Mouse (Mus musculus): ENCODE measurements at regions not wholly inside any gene's neighbourhood (a gene's known extent, or its start where the extent isn't known, plus 50 kb on each side); places are given as distances from the start of the nearest gene placed in this dataset.
"Not testable (repeated sequence)": the region's sequence is repeated elsewhere in the genome, so short reads cannot be mapped to it uniquely, and the experiment has no call there.

DNA sequence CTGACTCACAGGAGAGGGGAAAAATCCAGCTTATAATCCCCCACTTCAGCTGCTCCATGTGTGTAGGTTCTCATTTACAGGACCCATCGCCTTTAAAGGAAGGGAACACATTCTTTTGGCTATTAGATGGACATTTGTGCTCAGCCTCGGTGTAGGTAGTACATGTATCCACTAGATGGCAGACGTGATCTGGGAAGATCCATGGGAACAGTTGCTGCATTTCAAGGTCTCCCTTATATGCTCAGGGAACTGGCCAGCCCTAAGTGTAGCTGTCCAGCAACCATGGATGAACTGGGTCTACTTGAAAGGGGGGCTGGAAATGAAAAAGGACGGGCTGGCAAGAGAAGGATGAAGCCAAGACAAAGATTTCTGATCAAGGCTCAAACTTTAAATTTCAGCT, 124.0 kb downstream of the Akain1 start:
- 26% methylated on average over 4 of the region's 4 CpGs for WGBS
- Histone ChIP-seq H3K36me3 (replicated peaks) (no peaks in the 10 kb centered on the region), H3K27ac (no peak overlapping the region), H3K27me3 (ENCODE audit: poor library complexity, severe bottlenecking) (no peaks in the 10 kb centered on the region), H3K4me3 (no peak overlapping the region), H3K4me1 (no peaks in the 10 kb centered on the region), H3K9me3 (no peaks in the 10 kb centered on the region)
- peak; percentile 27 for DNase-seq (ENCODE audit: extremely low spot score, low spot score)

DNA sequence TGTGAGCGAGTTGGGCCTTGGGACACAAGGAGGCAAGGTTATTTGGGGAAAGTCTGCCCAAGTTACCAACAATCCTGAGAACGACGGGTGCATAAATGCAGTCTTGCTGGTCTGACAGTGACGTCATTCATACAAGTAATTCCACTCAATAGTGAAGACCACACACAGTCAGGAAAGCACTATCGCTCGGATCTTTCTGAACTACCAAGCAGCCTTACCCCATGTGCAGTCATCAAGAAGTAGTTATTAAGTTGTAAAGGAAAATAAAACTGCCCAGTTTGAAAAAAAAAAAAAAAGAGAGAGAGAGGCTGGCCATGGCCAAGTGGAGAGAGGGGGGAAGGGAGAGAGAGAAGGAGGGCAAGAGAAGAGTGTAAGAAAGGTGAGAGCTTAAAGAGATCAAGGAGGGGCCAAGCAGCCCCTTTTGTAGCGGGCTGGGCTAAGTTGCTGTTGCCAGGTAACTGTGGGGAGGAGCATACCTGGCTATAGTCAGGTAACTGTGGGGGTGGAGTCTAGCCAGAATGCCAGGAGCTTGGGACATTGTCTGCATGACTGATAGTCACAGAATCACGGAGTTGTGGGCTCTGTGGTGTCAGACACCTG, 132.0 kb downstream of the Akain1 start:
- not testable (repeated sequence) for H3K27ac ChIP-seq; H3K4me1 ChIP-seq; DNase-seq (ENCODE audit: extremely low spot score, low spot score); H3K27me3 ChIP-seq (ENCODE audit: poor library complexity, severe bottlenecking); H3K4me3 ChIP-seq; H3K36me3 ChIP-seq (replicated peaks); H3K9me3 ChIP-seq
- 69% methylated on average over 8 of the region's 8 CpGs for WGBS

- Histone ChIP-seq H3K4me3 (no peak overlapping the region), H3K4me1 (no peaks in the 10 kb centered on the region), H3K27ac (no peak overlapping the region), H3K36me3 (replicated peaks) (no peaks in the 10 kb centered on the region), H3K9me3 (no peaks in the 10 kb centered on the region), H3K27me3 (ENCODE audit: poor library complexity, severe bottlenecking) (no peaks in the 10 kb centered on the region)
- DNase-seq (ENCODE audit: extremely low spot score, low spot score) = no peak
- 79% methylated on average over 4 of the region's 4 CpGs for WGBS
Measured at GRCm38 (mm10) chr17:69590553-69590952, 151.4 kb downstream of the Akain1 start.

GRCm38 (mm10) chr17:69597773-69598295, 158.7 kb downstream of the Akain1 start:
- no peak overlapping the region for H3K4me3 ChIP-seq
- DNase-seq (ENCODE audit: extremely low spot score, low spot score) = no peak
- no peaks in the 10 kb centered on the region for H3K4me1 ChIP-seq
- H3K27me3 ChIP-seq (ENCODE audit: poor library complexity, severe bottlenecking) = no peaks in the 10 kb centered on the region
- 89% methylated on average over 3 of the region's 3 CpGs for whole genome bisulfite sequencing
- H3K9me3 ChIP-seq = no peaks in the 10 kb centered on the region
- H3K36me3 ChIP-seq (replicated peaks) = no peaks in the 10 kb centered on the region
- no peak overlapping the region for H3K27ac ChIP-seq

DNA sequence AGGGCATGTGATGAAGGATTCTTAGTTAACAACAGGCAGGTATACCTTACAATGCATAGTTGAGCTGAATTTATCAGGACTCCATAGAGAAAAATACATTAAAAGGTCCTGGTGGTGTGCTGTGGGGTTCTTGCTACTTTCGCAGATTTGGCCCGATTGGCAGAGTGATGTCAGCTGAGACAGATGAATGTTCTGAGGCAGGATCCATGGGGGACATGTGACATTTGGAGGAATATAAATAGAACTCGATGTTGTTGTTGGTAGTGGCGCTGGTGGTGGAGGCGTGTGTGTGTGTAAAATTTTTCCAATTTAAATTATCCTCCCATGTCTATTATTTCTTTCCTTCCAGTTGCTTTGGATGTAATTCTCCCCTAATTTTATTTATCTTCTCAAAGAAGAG, 159.3 kb downstream of the Akain1 start:
- H3K27ac ChIP-seq = no peak overlapping the region
- no peaks in the 10 kb centered on the region for H3K27me3 ChIP-seq (ENCODE audit: poor library complexity, severe bottlenecking)
- no peaks in the 10 kb centered on the region for H3K9me3 ChIP-seq
- no peak overlapping the region for H3K4me3 ChIP-seq
- no peaks in the 10 kb centered on the region for H3K4me1 ChIP-seq
- H3K36me3 ChIP-seq (replicated peaks) = no peaks in the 10 kb centered on the region
- no peak for DNase-seq (ENCODE audit: extremely low spot score, low spot score)
- WGBS = 96% methylated on average over 5 of the region's 5 CpGs

DNA sequence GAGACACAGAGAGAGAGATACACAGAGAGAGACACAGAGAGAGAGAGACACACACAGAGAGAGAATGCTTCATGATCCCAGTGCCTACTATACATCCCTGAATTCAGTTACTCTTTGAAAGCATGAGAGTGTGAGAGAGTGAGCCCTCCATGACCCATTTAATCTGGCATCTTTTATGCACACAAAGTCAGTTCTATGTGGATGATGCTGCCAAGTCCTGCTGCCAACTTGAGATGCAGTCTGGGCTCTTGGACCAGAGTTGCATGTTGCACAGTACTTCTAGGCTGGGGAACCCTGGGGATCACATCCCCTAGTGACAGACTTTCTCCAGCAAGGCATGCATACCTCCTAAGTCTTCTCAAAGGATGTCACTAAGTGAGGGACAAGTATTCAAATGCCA, 164.5 kb downstream of the Akain1 start:
- DNase-seq (ENCODE audit: extremely low spot score, low spot score) = no peak
- no peaks in the 10 kb centered on the region for H3K4me1 ChIP-seq

DNA sequence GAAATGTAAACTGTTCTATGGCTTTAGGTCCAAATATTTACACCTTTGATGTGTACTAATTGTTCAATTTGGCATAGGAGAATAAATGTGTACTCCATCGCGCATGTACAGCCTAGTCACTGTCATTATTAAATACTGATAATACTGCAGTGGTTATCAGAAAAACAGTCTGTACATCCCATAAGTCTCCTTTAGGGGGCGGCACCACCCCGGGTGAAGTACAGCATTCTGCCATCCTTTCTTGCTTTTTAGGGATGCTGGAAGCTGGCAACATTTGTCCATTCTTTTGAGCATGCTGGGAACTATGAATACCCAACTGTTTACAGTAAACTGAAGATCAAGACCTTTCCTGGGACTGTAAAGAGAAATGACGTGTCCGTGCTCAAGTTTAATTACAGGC, 165.6 kb downstream of the Akain1 start:
- H3K36me3 ChIP-seq (replicated peaks) = no peaks in the 10 kb centered on the region
- no peaks in the 10 kb centered on the region for H3K27me3 ChIP-seq (ENCODE audit: poor library complexity, severe bottlenecking)
- 72% methylated on average over 6 of the region's 6 CpGs for WGBS
- no peak overlapping the region for H3K4me3 ChIP-seq
- no peak overlapping the region for H3K27ac ChIP-seq
- no peaks in the 10 kb centered on the region for H3K4me1 ChIP-seq
- DNase-seq (ENCODE audit: extremely low spot score, low spot score) = no peak
- no peaks in the 10 kb centered on the region for H3K9me3 ChIP-seq

More for the DNA sequence above, 164.5 kb downstream of the Akain1 start:
- Histone ChIP-seq H3K9me3 (no peaks in the 10 kb centered on the region), H3K27me3 (ENCODE audit: poor library complexity, severe bottlenecking) (no peaks in the 10 kb centered on the region), H3K36me3 (replicated peaks) (no peaks in the 10 kb centered on the region), H3K27ac (no peak overlapping the region), H3K4me3 (no peak overlapping the region)

- H3K36me3 ChIP-seq (replicated peaks) = no peaks in the 10 kb centered on the region
- no peaks in the 10 kb centered on the region for H3K27me3 ChIP-seq (ENCODE audit: poor library complexity, severe bottlenecking)
- H3K27ac ChIP-seq = no peak overlapping the region
- no peak for DNase-seq (ENCODE audit: extremely low spot score, low spot score)
- H3K4me1 ChIP-seq = no peaks in the 10 kb centered on the region
- H3K4me3 ChIP-seq = no peak overlapping the region
- 90% methylated on average over 9 of the region's 9 CpGs for WGBS
- no peaks in the 10 kb centered on the region for H3K9me3 ChIP-seq
Measured at GRCm38 (mm10) chr17:69605458-69605857, 166.3 kb downstream of the Akain1 start.

GRCm38 (mm10) chr17:69631411-69631810, 192.3 kb downstream of the Akain1 start:
- no peak overlapping the region for H3K27ac ChIP-seq
- WGBS = 74% methylated on average over 3 of the region's 3 CpGs
- no peaks in the 10 kb centered on the region for H3K9me3 ChIP-seq
- no peak for DNase-seq (ENCODE audit: extremely low spot score, low spot score)
- H3K27me3 ChIP-seq (ENCODE audit: poor library complexity, severe bottlenecking) = peaks cover 18% of the 10 kb centered on the region; the same call in 1 of the 2 replicates
- no peaks in the 10 kb centered on the region for H3K4me1 ChIP-seq
- H3K36me3 ChIP-seq (replicated peaks) = no peaks in the 10 kb centered on the region
- no peak overlapping the region for H3K4me3 ChIP-seq

DNA sequence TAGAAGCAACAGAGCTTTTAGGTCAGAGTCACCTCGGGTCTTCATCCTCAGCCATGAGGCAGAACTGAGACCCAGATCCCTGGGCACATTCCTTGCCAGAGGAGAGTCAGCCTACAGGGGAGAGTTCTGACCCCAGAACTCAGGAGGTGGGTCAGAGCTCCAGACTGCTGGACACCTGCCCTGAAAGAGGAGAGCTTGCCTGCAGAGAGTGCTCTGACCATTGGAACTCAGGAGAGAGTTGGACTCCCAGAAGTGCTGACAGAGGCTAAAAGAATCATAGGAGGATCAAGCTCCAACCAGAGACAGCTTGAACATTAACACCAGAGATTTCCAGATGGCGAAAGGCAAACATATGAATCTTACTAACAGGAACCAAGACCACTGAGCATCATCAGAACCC, 211.4 kb downstream of the Akain1 start:
- not testable (repeated sequence) for H3K27ac ChIP-seq; H3K9me3 ChIP-seq; H3K27me3 ChIP-seq (ENCODE audit: poor library complexity, severe bottlenecking); H3K36me3 ChIP-seq (replicated peaks); DNase-seq (ENCODE audit: extremely low spot score, low spot score); H3K4me3 ChIP-seq; H3K4me1 ChIP-seq
- 94% methylated on average over 2 of the region's 2 CpGs for WGBS

DNA sequence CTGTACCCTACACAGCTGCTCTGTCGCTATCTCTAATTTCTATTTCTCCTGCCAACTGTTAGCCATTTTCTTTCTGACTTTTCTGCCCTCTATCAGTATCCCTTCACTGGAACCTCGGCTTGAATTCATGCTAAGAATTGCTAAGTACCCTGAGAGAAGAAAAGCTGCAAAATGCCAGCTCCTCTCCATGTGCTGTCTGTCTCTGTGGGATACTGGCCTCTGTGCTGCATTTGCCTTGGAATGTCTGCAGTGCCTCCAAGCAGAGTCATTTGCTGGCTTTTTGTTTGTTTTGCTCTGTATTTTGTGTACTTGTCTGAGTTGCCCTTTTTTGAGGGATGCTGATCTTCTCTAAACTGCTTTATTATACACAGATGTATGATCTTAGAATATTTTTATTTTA, 215.5 kb downstream of the Akain1 start:
- DNase-seq (ENCODE audit: extremely low spot score, low spot score) = no peak
- Histone ChIP-seq H3K27me3 (ENCODE audit: poor library complexity, severe bottlenecking) (no peaks in the 10 kb centered on the region), H3K27ac (no peak overlapping the region), H3K4me1 (no peaks in the 10 kb centered on the region), H3K9me3 (peaks cover 8% of the 10 kb centered on the region; the same call in 1 of the 2 replicates), H3K36me3 (replicated peaks) (no peaks in the 10 kb centered on the region), H3K4me3 (no peak overlapping the region)
- 55% methylated on average over 2 of the region's 2 CpGs for WGBS

DNA sequence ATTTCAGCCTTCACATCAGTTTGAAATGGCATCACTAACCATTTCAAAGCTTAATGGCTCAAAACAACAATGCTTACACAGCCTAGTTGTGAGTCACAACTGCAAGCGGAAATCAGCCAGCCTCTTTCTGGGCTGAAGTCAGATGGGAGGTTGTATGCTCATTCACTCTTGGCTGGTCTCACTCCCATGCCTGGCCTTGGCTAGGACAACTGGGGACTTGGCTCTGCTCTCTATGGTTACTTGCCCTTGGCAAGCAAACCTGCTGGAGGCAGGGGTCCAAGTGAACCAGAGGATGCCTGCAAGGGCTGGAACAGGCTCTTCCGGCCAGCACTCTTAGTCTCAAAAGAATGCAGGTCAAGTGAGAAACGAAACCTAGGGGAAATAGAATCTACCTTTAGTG, 233.4 kb downstream of the Akain1 start:
- no peak for DNase-seq (ENCODE audit: extremely low spot score, low spot score)
- Histone ChIP-seq H3K9me3 (no peaks in the 10 kb centered on the region), H3K27ac (no peak overlapping the region), H3K36me3 (replicated peaks) (no peaks in the 10 kb centered on the region), H3K4me3 (no peak overlapping the region), H3K27me3 (ENCODE audit: poor library complexity, severe bottlenecking) (no peaks in the 10 kb centered on the region), H3K4me1 (no peaks in the 10 kb centered on the region)
- WGBS = 97% methylated on average over 3 of the region's 3 CpGs

GRCm38 (mm10) chr17:69683091-69683490, 244.0 kb downstream of the Akain1 start:
- Histone ChIP-seq H3K27ac (no peak overlapping the region), H3K4me1 (peaks cover 16% of the 10 kb centered on the region), H3K9me3 (no peaks in the 10 kb centered on the region), H3K4me3 (no peak overlapping the region), H3K27me3 (ENCODE audit: poor library complexity, severe bottlenecking) (no peaks in the 10 kb centered on the region), H3K36me3 (replicated peaks) (no peaks in the 10 kb centered on the region)
- 91% methylated on average over 5 of the region's 5 CpGs for WGBS
- DNase-seq (ENCODE audit: extremely low spot score, low spot score) = no peak
